Mouse (Mus musculus): ENCODE measurements around the gene Med14. TPM values are rescaled to one million over a fixed set of nuclear protein-coding genes. Genes with fewer than 3 reads are reported as not detected.

The Med14 gene
- 10 to 100 TPM; 21.1 to 27.4 (median 24.6) TPM for total RNA-seq (2022)

DNA sequence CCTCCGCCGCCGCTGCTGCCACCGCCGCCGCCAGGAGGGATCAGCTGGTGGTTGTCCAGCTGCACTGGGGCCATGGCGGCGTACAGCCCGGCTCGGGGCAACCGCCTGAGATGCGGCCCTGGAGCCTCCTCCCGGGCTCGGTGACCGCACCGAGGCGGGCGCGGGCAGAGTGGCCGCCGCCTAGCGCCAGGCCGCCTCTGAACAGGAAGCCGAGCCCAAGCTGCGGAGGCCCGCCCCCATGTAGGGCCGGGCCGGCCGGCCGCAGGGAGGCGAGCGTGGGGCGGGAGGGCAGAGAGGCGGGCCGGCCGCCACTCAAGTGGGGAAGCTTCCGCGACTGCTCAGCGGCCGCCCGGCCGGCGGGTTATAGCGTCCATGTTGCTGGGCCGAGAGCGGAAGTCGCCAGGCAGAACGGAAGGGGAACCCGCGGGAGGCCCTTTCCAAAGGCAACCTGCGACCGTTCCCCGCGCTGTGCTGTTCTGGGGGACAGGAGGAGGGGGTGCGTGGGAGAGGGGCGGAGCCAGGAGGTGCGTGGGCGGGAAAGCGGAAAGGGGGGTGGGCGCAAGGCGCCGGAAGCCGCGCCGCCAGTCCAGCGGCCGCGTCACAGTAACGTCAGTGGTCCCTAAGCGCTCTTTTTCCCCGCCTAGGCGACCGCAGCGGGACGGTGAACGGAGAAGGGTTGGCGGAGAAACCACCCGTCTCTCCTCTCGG lies at the start of gene Med14:
TSS of gene Med14 (minus strand) at position 448 of the 708 bp plus-strand sequence.
- DNase-seq: peak; percentile 84

- no peak for DNase-seq
Observed at GRCm38 (mm10) chrX:12800559-12800958, 38.7 kb upstream of the Med14 start.

DNA sequence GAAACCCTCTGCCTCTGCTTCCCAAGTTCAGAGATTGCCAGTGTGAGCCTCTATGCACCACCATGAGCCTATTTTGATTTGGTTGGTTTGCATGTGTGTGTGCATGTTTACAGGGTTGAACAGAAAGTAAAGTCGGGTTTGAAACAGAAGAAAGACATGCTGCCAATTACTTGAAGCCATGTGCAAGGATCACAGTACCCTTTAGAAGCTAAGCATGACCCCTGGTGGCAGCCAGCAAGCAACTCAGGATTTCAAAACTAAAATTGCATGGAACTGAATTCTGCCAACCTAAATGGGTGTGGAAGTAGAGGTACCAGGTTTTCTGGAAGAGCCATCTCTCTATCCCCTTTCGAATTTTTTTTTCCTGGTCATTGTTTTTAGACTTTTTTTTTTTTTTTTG lies 33.0 kb upstream of the Med14 start:
- DNase-seq: peak; percentile 3

DNA sequence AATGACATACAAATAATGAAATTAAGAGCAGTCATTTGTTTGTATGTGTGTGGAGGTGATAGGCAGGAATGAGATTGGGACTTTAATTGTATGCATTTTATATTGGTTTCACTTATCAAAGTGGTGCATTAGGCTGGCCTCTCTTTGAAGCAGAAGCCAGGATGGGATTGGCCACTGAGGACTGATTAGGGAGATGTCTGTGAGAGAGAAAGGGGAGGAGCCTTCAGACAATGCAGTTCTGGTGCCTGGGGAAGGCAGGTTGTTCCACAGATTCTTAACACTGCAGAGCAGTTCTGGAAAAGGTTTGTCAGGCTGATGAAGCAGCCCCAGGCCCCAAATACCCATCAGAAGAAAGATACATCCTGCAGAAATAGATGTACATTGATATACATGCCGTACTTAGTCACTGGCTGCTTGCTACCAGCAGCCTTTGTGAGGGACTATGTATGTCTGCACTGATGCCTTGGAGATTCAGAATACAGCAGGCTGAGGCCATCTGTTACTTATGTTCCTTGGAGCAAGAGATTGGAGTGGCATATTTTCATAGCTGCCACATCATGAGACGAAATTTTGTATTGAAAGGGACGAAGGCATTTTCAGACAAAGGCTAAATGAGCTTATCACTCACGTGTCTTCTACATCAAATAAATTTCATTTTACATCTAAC lies 29.9 kb upstream of the Med14 start:
- no peak for DNase-seq

- DNase-seq: no peak
Observed at GRCm38 (mm10) chrX:12773236-12773635, 11.4 kb upstream of the Med14 start.

- no peak for DNase-seq
Observed at GRCm38 (mm10) chrX:12771561-12771960, 9.7 kb upstream of the Med14 start.

GRCm38 (mm10) chrX:12768571-12768970 lies 6.7 kb upstream of the Med14 start:
- DNase-seq: no peak

GRCm38 (mm10) chrX:12766846-12767564 lies 5.1 kb upstream of the Med14 start:
- no peak for DNase-seq

- no peak for DNase-seq
Observed at GRCm38 (mm10) chrX:12763127-12763834, 1.4 kb upstream of the Med14 start.

DNA sequence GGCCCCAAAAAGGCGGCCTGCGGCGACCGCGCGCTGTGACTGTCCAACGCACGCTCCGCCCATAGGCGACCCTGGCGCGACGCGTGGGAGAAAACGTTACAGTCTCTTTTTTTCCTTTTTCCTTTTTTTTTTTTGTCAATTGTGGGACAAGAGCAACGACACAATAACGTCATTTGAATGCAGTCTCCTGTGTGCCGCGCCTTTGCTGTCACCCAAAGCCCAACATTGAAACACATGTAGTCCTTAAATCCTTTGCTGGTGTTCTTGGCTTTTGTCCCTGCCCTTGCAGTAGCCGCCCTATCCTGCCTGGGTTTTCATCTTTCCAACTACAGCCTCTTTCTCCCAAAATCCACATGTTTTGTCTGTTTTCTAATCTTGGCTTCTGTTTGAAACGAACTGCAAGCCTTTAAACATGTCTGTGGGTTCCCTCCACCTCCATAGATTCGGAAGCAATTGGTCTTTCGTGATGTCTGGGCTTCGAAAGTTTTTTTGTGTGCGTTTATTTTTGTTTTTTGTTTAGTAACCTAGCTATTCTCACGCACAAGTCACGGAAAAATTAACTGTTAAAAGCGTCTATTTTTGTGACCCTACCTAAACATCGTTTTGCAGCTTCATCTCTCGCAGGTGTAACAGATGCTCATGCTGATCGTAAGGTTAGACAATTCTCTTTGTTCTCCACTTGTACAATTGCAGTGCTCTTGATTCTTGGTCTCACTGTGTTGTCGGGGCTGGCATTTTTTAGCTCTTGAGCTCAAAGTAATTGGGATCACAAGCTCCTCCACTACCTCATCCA lies 657 bp upstream of the Med14 start:
- no peak for DNase-seq

- no peak for DNase-seq
Observed at GRCm38 (mm10) chrX:12761259-12761625, 631 bp downstream of the Med14 start.

DNA sequence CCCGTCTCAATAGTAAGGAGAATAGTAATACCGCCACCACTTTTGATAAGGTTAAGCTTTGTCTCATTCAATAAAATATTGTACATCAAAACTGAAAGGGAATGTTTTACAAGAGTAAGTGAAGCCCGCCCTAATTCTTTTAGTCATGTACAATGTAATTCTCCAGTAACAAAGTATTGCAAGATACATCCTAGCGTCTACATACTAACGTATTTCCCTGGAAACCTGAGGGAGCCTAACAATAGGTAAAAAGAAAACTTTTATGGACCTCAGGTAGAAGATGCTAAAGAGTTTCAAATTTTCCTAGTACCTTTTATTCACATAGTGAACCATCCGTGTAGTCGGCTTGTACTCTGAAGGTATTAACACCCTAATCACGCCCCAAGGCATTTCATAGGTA lies 1.4 kb downstream of the Med14 start:
- no peak for DNase-seq

DNA sequence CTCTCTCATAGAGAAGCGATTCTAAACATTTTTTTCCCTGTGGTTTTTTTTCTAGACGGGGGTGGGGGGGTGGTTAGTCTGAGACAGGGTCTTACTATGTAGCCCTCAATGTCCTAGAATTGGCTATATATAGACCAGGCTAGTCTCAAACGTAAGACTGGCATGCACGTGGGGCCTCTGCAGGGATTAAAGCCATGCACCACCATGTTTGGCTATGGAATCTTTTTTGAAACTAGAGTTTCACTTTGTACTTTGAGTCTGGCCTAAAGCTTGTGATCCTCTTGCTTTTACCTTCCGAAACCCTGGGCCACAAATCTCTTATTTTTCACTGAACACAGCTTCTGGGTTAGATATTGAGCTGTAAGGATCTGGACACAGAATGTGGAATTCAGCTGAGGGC lies 2.2 kb downstream of the Med14 start:
- no peak for DNase-seq

GRCm38 (mm10) chrX:12747886-12748285 lies 14.0 kb downstream of the Med14 start:
- DNase-seq: no peak

DNA sequence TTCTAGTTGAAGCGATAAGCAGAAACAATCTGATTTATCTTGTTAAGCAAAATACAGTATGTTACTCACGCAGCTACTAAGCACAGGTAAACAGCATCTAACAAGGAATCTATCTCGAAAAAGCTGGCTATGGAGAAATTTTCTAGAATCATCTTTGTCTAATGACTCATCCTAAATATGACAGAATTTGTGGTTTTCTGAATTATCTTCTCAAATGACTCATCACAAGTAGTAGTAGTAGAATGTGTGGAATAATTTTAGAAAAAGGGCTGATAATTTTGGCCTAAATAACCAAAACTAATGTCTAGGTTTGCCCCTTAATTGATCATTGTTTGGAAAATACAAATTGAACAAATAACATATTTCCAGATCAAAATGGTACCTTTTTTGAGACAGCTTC lies 15.1 kb downstream of the Med14 start:
- no peak for DNase-seq

GRCm38 (mm10) chrX:12740396-12740795 lies 21.5 kb downstream of the Med14 start:
- DNase-seq: no peak

GRCm38 (mm10) chrX:12716036-12716435 lies 45.8 kb downstream of the Med14 start:
- no peak for DNase-seq

GRCm38 (mm10) chrX:12713796-12714195 lies 48.1 kb downstream of the Med14 start:
- no peak for DNase-seq

- DNase-seq: no peak
Observed at GRCm38 (mm10) chrX:12686910-12687309, 75.0 kb downstream of the Med14 start.

DNA sequence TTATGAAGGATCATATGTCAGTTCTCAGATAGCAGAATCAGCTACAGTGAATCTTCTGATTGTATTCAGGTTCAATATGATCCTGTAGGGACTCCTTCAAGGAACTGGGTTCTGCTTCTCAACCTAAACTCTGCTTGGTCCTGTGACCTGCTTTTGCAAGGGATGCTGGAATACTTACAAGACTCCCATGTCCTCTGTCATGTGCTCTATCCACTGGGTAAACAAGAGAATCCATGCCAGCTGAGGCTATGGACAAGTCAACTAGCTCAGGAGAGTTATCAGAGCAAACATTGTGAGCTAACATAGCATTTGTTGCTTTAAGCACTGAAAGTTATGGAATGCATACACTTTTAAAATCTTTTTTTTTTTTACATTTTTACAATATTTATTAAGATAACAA lies 75.8 kb downstream of the Med14 start:
- DNase-seq: no peak

DNA sequence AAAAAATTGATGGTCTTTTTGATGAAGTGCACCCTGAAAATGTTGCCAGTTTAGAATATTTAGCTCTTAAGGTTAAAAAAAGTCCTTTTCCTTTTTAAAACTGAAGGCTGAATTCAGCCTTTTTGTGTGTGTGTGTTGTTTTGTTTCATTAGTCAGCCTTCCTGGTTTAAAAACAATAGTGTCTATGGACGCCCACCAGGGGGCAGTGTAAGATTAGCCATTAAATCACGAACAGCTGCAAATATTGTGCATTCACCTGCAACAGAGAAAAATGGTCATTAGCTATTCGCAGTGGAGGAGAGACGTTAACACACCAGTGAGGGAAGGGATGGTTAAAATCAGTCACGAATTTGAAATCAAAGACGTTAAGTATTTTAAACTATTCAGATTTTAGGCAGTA lies 84.5 kb downstream of the Med14 start:
- DNase-seq: peak; percentile 26
